Mouse (Mus musculus): ENCODE data around the gene Ifi204.
"Not testable (repeated sequence)": the region's sequence is repeated elsewhere in the genome, so short reads cannot be mapped to it uniquely, and the experiment has no call there.

DNA sequence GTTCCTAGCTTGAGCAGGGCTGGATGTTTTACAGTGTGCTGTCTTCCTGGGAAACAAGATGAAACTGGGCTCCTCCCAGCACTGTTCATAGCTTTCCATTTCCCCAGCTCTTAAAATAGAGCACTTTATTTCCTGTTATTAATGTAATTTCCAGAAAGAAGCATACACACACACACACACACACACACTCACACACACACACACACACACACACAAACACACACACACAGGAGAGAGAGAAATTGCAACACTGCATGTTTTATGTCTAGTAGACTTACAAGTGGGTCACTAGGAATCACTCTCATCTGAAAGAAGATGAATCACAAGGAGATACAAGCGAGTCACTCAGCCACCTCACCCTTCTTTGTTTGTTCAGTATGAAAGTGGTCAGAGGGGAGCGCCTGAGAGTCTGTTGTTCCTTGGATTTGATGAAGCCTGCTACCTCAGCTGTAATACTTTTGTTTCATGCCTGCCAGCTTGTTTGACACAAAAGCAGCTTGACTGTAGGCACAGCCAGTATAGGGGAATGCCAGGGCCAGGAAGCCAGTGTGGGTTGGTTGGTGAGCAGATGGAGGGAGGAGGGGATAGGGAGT, 36.0 kb upstream of the Ifi204 start:
- TF ChIP-seq CTCF (IDR thresholded peaks at IDR 0.05; ENCODE audit: extremely low read depth, insufficient read length, insufficient replicate concordance, low read depth, low read length); POLR2A (IDR thresholded peaks at IDR 0.05; ENCODE audit: low read depth, low read length): not testable (repeated sequence)

All from small intestine, adult 2 months (tissue).